Mouse (Mus musculus): Measurements from ENCODE around the gene Emid1. TPM values are rescaled to one million over a fixed set of nuclear protein-coding genes. Genes with fewer than 3 reads are reported as not detected.

Gene Emid1
- total and polyA plus RNA-seq, 3 experiments = not detected

GRCm38 (mm10) chr11:5196583-5196982 lies 44.5 kb upstream of the Emid1 start:
- H3K27me3 ChIP-seq (replicated peaks) = no peaks in the 10 kb centered on the region
- dilution Hi-C loops (cut with MboI; ENCODE audit: extremely low pct_ligation_motif_present, extremely low pct_unique_long_range_greater_than_20kb, low sequenced_read_pairs) = no loop called here
- peak; percentile 37 for DNase-seq (ENCODE audit: extremely low read depth)
- H3K4me1 ChIP-seq (ENCODE audit: control insufficient read depth in 1 of 2, insufficient read depth in 2 of 2) = peaks cover 12 to 14% of the 10 kb centered on the region in 2 experiments
- no peak overlapping the region for H3K4me3 ChIP-seq (replicated peaks in 1 of 3; ENCODE audit: low read depth in 2 of 3, low read length in 2 of 3, poor library complexity in 1 of 3)
- TF ChIP-seq USF1 (IDR thresholded peaks at IDR 0.05; ENCODE audit: low read depth, low read length) = no peak
- TF ChIP-seq MAFK (IDR thresholded peaks at IDR 0.05; ENCODE audit: insufficient replicate concordance, low read length) = no peak
- no peak for TF ChIP-seq USF2 (conservative IDR thresholded peaks at IDR 0.05; ENCODE audit: low read depth, low read length)
- no peak for TF ChIP-seq MEF2A (IDR thresholded peaks at IDR 0.05; ENCODE audit: borderline replicate concordance, low read depth, low read length)
- no peak for TF ChIP-seq GABPA (IDR thresholded peaks at IDR 0.05; ENCODE audit: insufficient replicate concordance, low read depth, low read length)
- no peak for TF ChIP-seq RAD21 (IDR thresholded peaks at IDR 0.05; ENCODE audit: low read depth, low read length)
- TF ChIP-seq RCOR1 (conservative IDR thresholded peaks at IDR 0.05; ENCODE audit: low read depth, low read length) = no peak
- TF ChIP-seq BHLHE40 (IDR thresholded peaks at IDR 0.05; ENCODE audit: low read depth, low read length) = no peak
- TF ChIP-seq SMC3 (IDR thresholded peaks at IDR 0.05; ENCODE audit: low read depth, low read length) = no peak
- TF ChIP-seq JUND (conservative IDR thresholded peaks at IDR 0.05; ENCODE audit: low read depth, low read length) = no peak
- TF ChIP-seq ZC3H11A (IDR thresholded peaks at IDR 0.05; ENCODE audit: low read depth, low read length) = no peak
- no peak for TF ChIP-seq ZKSCAN1 (IDR thresholded peaks at IDR 0.05; ENCODE audit: borderline replicate concordance, low read depth, low read length)
- TF ChIP-seq PAX5 (IDR thresholded peaks at IDR 0.05; ENCODE audit: low read length) = no peak
- TF ChIP-seq MYC (IDR thresholded peaks at IDR 0.05; ENCODE audit: low read depth, low read length) = no peak
- no peak for TF ChIP-seq POLR2AphosphoS2 (IDR thresholded peaks at IDR 0.05; ENCODE audit: low read depth, low read length)
- no peak for TF ChIP-seq KAT2A (IDR thresholded peaks at IDR 0.05; ENCODE audit: insufficient replicate concordance, low read length)
- no peak for TF ChIP-seq CHD1 (IDR thresholded peaks at IDR 0.05; ENCODE audit: low read depth, low read length)
- no peak overlapping the region for H3K27ac ChIP-seq (ENCODE audit: insufficient read depth, low read depth)
- in situ Hi-C loops (cut with MboI; ENCODE audit: low pct_ligation_motif_present, low pct_unique_long_range_greater_than_20kb, low sequenced_read_pairs) = no loop called here
- H3K9ac ChIP-seq (ENCODE audit: insufficient read depth, low read depth) = no peak overlapping the region
- H3K79me2 ChIP-seq (replicated peaks; ENCODE audit: control insufficient read depth, extremely low read depth, insufficient read depth, poor library complexity, severe bottlenecking) = no peaks in the 10 kb centered on the region
- no peak overlapping the region for H3K4me2 ChIP-seq (ENCODE audit: insufficient read depth, low read depth, poor library complexity, severe bottlenecking)
- peaks cover 0 to 6% of the 10 kb centered on the region in 2 experiments for H3K36me3 ChIP-seq (replicated peaks in 1 of 2; ENCODE audit: control insufficient read depth in 1 of 2, insufficient read depth in 1 of 2, low read length in 1 of 2)
- no peaks in the 10 kb centered on the region for H3K9me3 ChIP-seq (replicated peaks; ENCODE audit: low read length)

GRCm38 (mm10) chr11:5193576-5193881 lies 41.5 kb upstream of the Emid1 start:
- Histone ChIP-seq H3K4me1 (ENCODE audit: control insufficient read depth in 1 of 2, insufficient read depth in 2 of 2) (peaks cover 12 to 14% of the 10 kb centered on the region in 2 experiments), H3K36me3 (replicated peaks in 1 of 2; ENCODE audit: control insufficient read depth in 1 of 2, insufficient read depth in 1 of 2, low read length in 1 of 2) (peaks cover 0 to 2% of the 10 kb centered on the region in 2 experiments), H3K27me3 (replicated peaks) (no peaks in the 10 kb centered on the region), H3K4me2 (ENCODE audit: insufficient read depth, low read depth, poor library complexity, severe bottlenecking) (no peak overlapping the region), H3K9ac (ENCODE audit: insufficient read depth, low read depth) (no peak overlapping the region), H3K79me2 (replicated peaks; ENCODE audit: control insufficient read depth, extremely low read depth, insufficient read depth, poor library complexity, severe bottlenecking) (no peaks in the 10 kb centered on the region), H3K27ac (ENCODE audit: insufficient read depth, low read depth) (no peak overlapping the region), H3K9me3 (replicated peaks; ENCODE audit: low read length) (no peaks in the 10 kb centered on the region), H3K4me3 (replicated peaks in 1 of 3; ENCODE audit: low read depth in 2 of 3, low read length in 2 of 3, poor library complexity in 1 of 3) (no peak overlapping the region)
- dilution Hi-C loops (cut with MboI; ENCODE audit: extremely low pct_ligation_motif_present, extremely low pct_unique_long_range_greater_than_20kb, low sequenced_read_pairs) = no loop called here
- DNase-seq (ENCODE audit: extremely low read depth) = no peak
- TF ChIP-seq CHD1 (IDR thresholded peaks at IDR 0.05; ENCODE audit: low read depth, low read length) (no peak), JUND (conservative IDR thresholded peaks at IDR 0.05; ENCODE audit: low read depth, low read length) (no peak), IRF4 (IDR thresholded peaks at IDR 0.05; ENCODE audit: low read depth, low read length) (no peak), HCFC1 (IDR thresholded peaks at IDR 0.05; ENCODE audit: low read depth, low read length) (no peak), CTCF (conservative IDR thresholded peaks at IDR 0.05 in 1 of 2, IDR thresholded peaks at IDR 0.05 in 1 of 2; ENCODE audit: low read depth in 2 of 2, low read length in 2 of 2) (no peak), POLR2A (IDR thresholded peaks at IDR 0.05; ENCODE audit: low read depth, low read length) (no peak), PAX5 (IDR thresholded peaks at IDR 0.05; ENCODE audit: low read length) (no peak), MAFK (IDR thresholded peaks at IDR 0.05; ENCODE audit: insufficient replicate concordance, low read length) (no peak), MYC (IDR thresholded peaks at IDR 0.05; ENCODE audit: low read depth, low read length) (no peak), MAZ (IDR thresholded peaks at IDR 0.05; ENCODE audit: low read depth, low read length) (no peak), TBP (conservative IDR thresholded peaks at IDR 0.05; ENCODE audit: low read depth, low read length) (no peak), E2F4 (IDR thresholded peaks at IDR 0.05; ENCODE audit: insufficient replicate concordance, low read depth, low read length) (no peak), MEF2A (IDR thresholded peaks at IDR 0.05; ENCODE audit: borderline replicate concordance, low read depth, low read length) (no peak), ZKSCAN1 (IDR thresholded peaks at IDR 0.05; ENCODE audit: borderline replicate concordance, low read depth, low read length) (no peak), SMC3 (IDR thresholded peaks at IDR 0.05; ENCODE audit: low read depth, low read length) (no peak), NELFE (IDR thresholded peaks at IDR 0.05; ENCODE audit: low read depth, low read length) (no peak), UBTF (IDR thresholded peaks at IDR 0.05; ENCODE audit: low read depth, low read length) (no peak), POLR2AphosphoS2 (IDR thresholded peaks at IDR 0.05; ENCODE audit: low read depth, low read length) (no peak), MXI1 (IDR thresholded peaks at IDR 0.05; ENCODE audit: low read depth, low read length) (no peak), USF1 (IDR thresholded peaks at IDR 0.05; ENCODE audit: low read depth, low read length) (no peak)
- in situ Hi-C loops (cut with MboI; ENCODE audit: low pct_ligation_motif_present, low pct_unique_long_range_greater_than_20kb, low sequenced_read_pairs) = no loop called here
